ENCODE assay signal across 8 mouse cellular contexts in the genomic region with DNA sequence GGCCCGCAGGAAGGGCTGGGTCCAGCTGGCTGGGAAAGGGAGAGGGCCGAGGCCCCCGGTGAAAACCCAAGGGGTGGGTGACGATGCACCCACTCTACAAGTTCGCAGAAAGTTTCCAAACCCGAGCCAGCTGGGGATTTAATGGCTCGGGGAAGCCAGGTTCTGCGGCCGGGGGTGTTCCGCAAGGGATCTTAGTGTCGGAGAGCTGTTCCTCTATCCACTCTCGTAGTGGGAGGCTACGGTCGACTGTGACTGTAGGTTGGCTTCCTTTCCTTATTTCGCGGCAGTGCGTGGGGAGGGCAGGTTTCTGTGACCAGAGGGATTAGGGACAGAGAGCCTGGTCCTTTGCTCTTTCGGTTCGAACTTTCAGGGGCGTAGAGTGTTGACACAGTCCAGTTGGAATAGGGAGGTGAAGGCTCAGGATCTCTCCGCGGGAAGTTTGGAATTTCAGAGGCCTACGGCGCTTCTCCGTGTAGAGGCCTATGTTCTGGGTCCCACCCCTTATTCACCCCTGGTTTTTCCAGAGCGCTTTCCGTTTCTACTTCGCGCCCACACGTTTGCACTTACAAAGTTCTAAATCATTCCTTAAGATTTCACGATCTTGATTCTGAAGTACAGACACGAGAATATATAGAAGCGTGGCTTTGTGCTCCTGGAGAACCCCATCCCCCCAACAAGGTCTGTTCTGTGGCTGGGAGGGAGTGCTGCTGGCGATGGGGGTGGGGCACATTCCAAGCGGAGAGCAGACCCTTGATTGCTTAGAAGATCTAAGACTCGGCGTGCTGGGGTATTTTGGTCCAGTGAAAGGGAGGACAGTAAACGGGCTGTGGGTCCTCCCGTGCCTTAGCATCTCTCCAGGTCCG. TPM values are rescaled to one million over a fixed set of nuclear protein-coding genes. Genes with fewer than 3 reads are reported as not detected.
A peak's percentile ranks its signal among the peaks of the same experiment; 100 is the strongest.
DNase-seq lines count a peak whose midpoint lies in the region; ATAC-seq and TF ChIP-seq lines count a peak whose summit lies in the region.

No protein-coding gene starts in this region.

- no peak for TF ChIP-seq CTCF in liver, adult 2 months (IDR thresholded peaks at IDR 0.05; ENCODE audit: low read depth, low read length)

- H3K27ac ChIP-seq in liver, adult 2 months (replicated peaks; ENCODE audit: insufficient read depth, low read depth, low read length): peak overlapping the region; percentile 92
- H3K27ac ChIP-seq in embryonic facial prominence, embryonic 12.5 days: peak overlapping the region; percentile 96
- H3K27ac ChIP-seq in intestine, embryonic 14.5 days (ENCODE audit: low read depth): peak overlapping the region; percentile 88

- H3K27me3 ChIP-seq in liver, adult 2 months (ENCODE audit: control insufficient read depth, insufficient read depth, low read length): no peaks in the 10 kb centered on the region
- no peaks in the 10 kb centered on the region for H3K27me3 ChIP-seq in embryonic facial prominence, embryonic 12.5 days
- no peaks in the 10 kb centered on the region for H3K27me3 ChIP-seq in intestine, embryonic 14.5 days (replicated peaks; ENCODE audit: control insufficient read depth, insufficient read depth, low read length)

- no peaks in the 10 kb centered on the region for H3K36me3 ChIP-seq in liver, adult 2 months (ENCODE audit: control insufficient read depth, insufficient read depth, low read length)
- no peaks in the 10 kb centered on the region for H3K36me3 ChIP-seq in embryonic facial prominence, embryonic 12.5 days
- H3K36me3 ChIP-seq in intestine, embryonic 14.5 days (ENCODE audit: control insufficient read depth, insufficient read depth, low read length): no peaks in the 10 kb centered on the region

- H3K9ac ChIP-seq in liver, adult 2 months (ENCODE audit: low read depth, low read length): peak overlapping the region; percentile 85
- H3K9ac ChIP-seq in embryonic facial prominence, embryonic 12.5 days: peak overlapping the region; percentile 94
- H3K9ac ChIP-seq in intestine, embryonic 14.5 days (ENCODE audit: low read length): peak overlapping the region; percentile 80

- TF ChIP-seq POLR2A in liver, adult 2 months (IDR thresholded peaks at IDR 0.05; ENCODE audit: extremely low read depth, insufficient read depth, low read length): no peak

- H3K9me3 ChIP-seq in embryonic facial prominence, embryonic 12.5 days: no peaks in the 10 kb centered on the region
- no peaks in the 10 kb centered on the region for H3K9me3 ChIP-seq in intestine, embryonic 14.5 days (ENCODE audit: control insufficient read depth, low read length)

- ATAC-seq in embryonic facial prominence, embryonic 12.5 days (ENCODE audit: insufficient number of reproducible peaks, insufficient read depth, low FRiP score, low TSS enrichment): no peak
- ATAC-seq in intestine, embryonic 14.5 days (replicated peaks; ENCODE audit: low FRiP score, low TSS enrichment, low read depth): peak; percentile 9; the same call in 1 of the 2 replicates
- peak; percentile 80 for ATAC-seq in megakaryocyte, adult 5-6 weeks (ENCODE audit: poor library complexity, severe bottlenecking)

- DNase-seq in liver, adult 2 months (ENCODE audit: extremely low read depth, low read depth, low spot score): peak; percentile 80
- no peak for DNase-seq in liver
- peak; percentile 79 for DNase-seq in intestine, embryonic 14.5 days (ENCODE audit: low spot score)
- no peak for DNase-seq in ovary, adult 18-20 months (ENCODE audit: low spot score)
- DNase-seq in urinary bladder, postnatal 25 days (ENCODE audit: low spot score): no peak
- no peak for DNase-seq in layer of hippocampus, adult 18-20 months (ENCODE audit: low spot score in 2 of 2)

- peak overlapping the region; percentile 73 for H3K4me3 ChIP-seq in liver, adult 2 months (ENCODE audit: insufficient read depth, low read depth, low read length)
- H3K4me3 ChIP-seq in embryonic facial prominence, embryonic 12.5 days: peak overlapping the region; percentile 89
- H3K4me3 ChIP-seq in intestine, embryonic 14.5 days (ENCODE audit: low read depth, low read length): peak overlapping the region; percentile 70

- peaks cover 21% of the 10 kb centered on the region for H3K79me2 ChIP-seq in liver, adult 2 months (ENCODE audit: control insufficient read depth, insufficient read depth, low read length)

- WGBS in liver, adult 2 months: 2% methylated on average over 40 of the region's 40 CpGs
- WGBS in embryonic facial prominence, embryonic 12.5 days: under 1% methylated on average over 40 of the region's 40 CpGs
- WGBS in intestine, embryonic 14.5 days: under 1% methylated on average over 40 of the region's 40 CpGs

- peaks cover 28% of the 10 kb centered on the region for H3K4me1 ChIP-seq in liver, adult 2 months (ENCODE audit: control insufficient read depth, insufficient read depth, low read length)
- H3K4me1 ChIP-seq in embryonic facial prominence, embryonic 12.5 days: peaks cover 33% of the 10 kb centered on the region
- H3K4me1 ChIP-seq in intestine, embryonic 14.5 days (replicated peaks; ENCODE audit: control insufficient read depth, insufficient read depth, low read length): peaks cover 14% of the 10 kb centered on the region

- peak overlapping the region; percentile 96 for H3K4me2 ChIP-seq in embryonic facial prominence, embryonic 12.5 days (replicated peaks)
- H3K4me2 ChIP-seq in intestine, embryonic 14.5 days (ENCODE audit: low read length): peak overlapping the region; percentile 99

RNA-seq across cellular contexts. Expression of a gene that starts 1.6 kb away (rescaled TPM):
- 51.4 and 66.2 TPM in 2 replicates for total RNA-seq in liver, adult 2 months (2014; rRNA removed)
- polyA plus RNA-seq in liver, adult 2 months (2012; rRNA removed): 87.6 and 93.9 TPM in 2 replicates
- 55.7 and 56.3 TPM in 2 replicates for polyA plus RNA-seq in embryonic facial prominence, embryonic 12.5 days (2016; fragmentation: Nextera tagmentation; extraction: Ambion mirVana)
- polyA plus RNA-seq in intestine, embryonic 14.5 days (2014; fragmentation: Nextera tagmentation; extraction: Ambion mirVana): 21.8 and 23.6 TPM in 2 replicates
- 0.04 and 0.32 TPM in 2 replicates for total RNA-seq in megakaryocyte, adult 5-6 weeks (2015)
- 0.37 and 0.89 TPM in 2 replicates for total RNA-seq in megakaryocyte, adult 5-6 weeks (2017)
- 1 to 10 TPM; 3.3 to 3.7 TPM for total RNA-seq in layer of hippocampus, adult 18-20 months (2021)

RNA-seq across cellular contexts. Expression of a gene that starts 37.3 kb away (rescaled TPM):
- 3.0 and 3.6 TPM in 2 replicates for total RNA-seq in liver, adult 2 months (2014; rRNA removed)
- 0.65 and 1.2 TPM in 2 replicates for polyA plus RNA-seq in liver, adult 2 months (2012; rRNA removed)
- polyA plus RNA-seq in embryonic facial prominence, embryonic 12.5 days (2016; fragmentation: Nextera tagmentation; extraction: Ambion mirVana): 0.87 and 1.5 TPM in 2 replicates
- 0.89 and 1.3 TPM in 2 replicates for polyA plus RNA-seq in intestine, embryonic 14.5 days (2014; fragmentation: Nextera tagmentation; extraction: Ambion mirVana)
- 38.1 and 38.5 TPM in 2 replicates for total RNA-seq in megakaryocyte, adult 5-6 weeks (2015)
- 71.1 and 83.8 TPM in 2 replicates for total RNA-seq in megakaryocyte, adult 5-6 weeks (2017)
- total RNA-seq in layer of hippocampus, adult 18-20 months (2021): under 1 TPM; 0.41 to 0.50 TPM

RNA-seq across cellular contexts. Expression of a gene that starts 53.8 kb away (rescaled TPM):
- not detected in 2 replicates for total RNA-seq in liver, adult 2 months (2014; rRNA removed)
- not detected in 2 replicates for polyA plus RNA-seq in liver, adult 2 months (2012; rRNA removed)
- polyA plus RNA-seq in embryonic facial prominence, embryonic 12.5 days (2016; fragmentation: Nextera tagmentation; extraction: Ambion mirVana): not detected in 2 replicates
- polyA plus RNA-seq in intestine, embryonic 14.5 days (2014; fragmentation: Nextera tagmentation; extraction: Ambion mirVana): 0.16 TPM in 1 of 2 replicates, not detected in the other
- total RNA-seq in megakaryocyte, adult 5-6 weeks (2015): not detected in 2 replicates
- not detected in 2 replicates for total RNA-seq in megakaryocyte, adult 5-6 weeks (2017)
- not detected for total RNA-seq in layer of hippocampus, adult 18-20 months (2021)

RNA-seq across cellular contexts. Expression of a gene that starts 56.8 kb away (rescaled TPM):
- not detected in 2 replicates for total RNA-seq in liver, adult 2 months (2014; rRNA removed)
- polyA plus RNA-seq in liver, adult 2 months (2012; rRNA removed): not detected in 2 replicates
- 7.6 and 8.7 TPM in 2 replicates for polyA plus RNA-seq in embryonic facial prominence, embryonic 12.5 days (2016; fragmentation: Nextera tagmentation; extraction: Ambion mirVana)
- polyA plus RNA-seq in intestine, embryonic 14.5 days (2014; fragmentation: Nextera tagmentation; extraction: Ambion mirVana): 1.2 and 2.9 TPM in 2 replicates
- not detected in 2 replicates for total RNA-seq in megakaryocyte, adult 5-6 weeks (2015)
- total RNA-seq in megakaryocyte, adult 5-6 weeks (2017): not detected in 2 replicates
- total RNA-seq in layer of hippocampus, adult 18-20 months (2021): 10 to 100 TPM; 18.7 to 23.2 TPM

Comparison
In these comparisons a context has a peak if more than half of its experiments do, and no peak if none do; other contexts are left out.
1. DNase-seq: peak in liver, adult 2 months (single experiment) and intestine, embryonic 14.5 days (single experiment); none in liver (single experiment), ovary, adult 18-20 months (single experiment), urinary bladder, postnatal 25 days (single experiment) and layer of hippocampus, adult 18-20 months (0 of 2).
2. RNA of a gene that starts 1.6 kb away (total RNA-seq): 51.4 to 66.2 TPM in liver, adult 2 months; 3.3 to 3.7 TPM in layer of hippocampus, adult 18-20 months and 0.04 to 0.89 TPM in megakaryocyte, adult 5-6 weeks; every median in the first group is over 10 times any median in the second.
3. Peak in every context shown above with its lines, with median percentiles within 50 percentile points of each other: H3K27ac ChIP-seq, H3K4me3 ChIP-seq and H3K9ac ChIP-seq.